Mouse (Mus musculus) hindbrain, postnatal 0 days (tissue): Measurements from ENCODE around the gene Lctl. TPM values are rescaled to one million over a fixed set of nuclear protein-coding genes. Genes with fewer than 3 reads are reported as not detected.
"Not testable (repeated sequence)": the region's sequence is repeated elsewhere in the genome, so short reads cannot be mapped to it uniquely, and the experiment has no call there.

Experiments used
- ATAC-seq: fragments of 200-750 bp; cut with Nextera tagmentation; 2 replicates; pipeline ENCODE4 v1.8.0; 2017; ENCODE audit warnings: mild to moderate bottlenecking, moderate TSS enrichment, moderate library complexity
- DNase-seq: peaks from one replicate; pipeline ENCODE4 v3.0.0-alpha.2; 2015; ENCODE audit warnings: low spot score
- H3K27ac ChIP-seq: fragments of 300-500 bp; sonication (generic); 2 replicates; pipeline ENCODE4 v1.5.1; 2014; ENCODE audit warnings: mild to moderate bottlenecking
- H3K27me3 ChIP-seq: fragments of 300-500 bp; sonication (generic); 2 replicates; pipeline ENCODE4 v1.6.1; 2014; ENCODE audit warnings: low read length, mixed read lengths; ENCODE audit not compliant: insufficient read depth
- H3K36me3 ChIP-seq: fragments of 300-500 bp; sonication (generic); 2 replicates; pipeline ENCODE4 v1.6.1; 2014; ENCODE audit warnings: low read length, mixed read lengths; ENCODE audit not compliant: insufficient read depth
- H3K4me1 ChIP-seq: fragments of 300-500 bp; sonication (generic); 2 replicates; pipeline ENCODE4 v1.6.1; 2014; ENCODE audit warnings: antibody characterized with exemption, low read length, mixed read lengths; ENCODE audit not compliant: insufficient read depth
- H3K4me2 ChIP-seq: fragments of 300-500 bp; sonication (generic); 2 replicates; pipeline ENCODE4 v1.6.1; 2014; ENCODE audit warnings: low read depth, mild to moderate bottlenecking, low read length, moderate library complexity, mixed read lengths
- H3K4me3 ChIP-seq: fragments of 300-500 bp; sonication (generic); 2 replicates; pipeline ENCODE4 v1.5.1; 2014; ENCODE audit warnings: low read length
- H3K9ac ChIP-seq: fragments of 300-500 bp; sonication (generic); replicated peaks from 2 replicates; pipeline ENCODE4 v1.6.1; 2014; ENCODE audit warnings: mild to moderate bottlenecking, low read length, moderate library complexity, mixed read lengths
- H3K9me3 ChIP-seq: fragments of 300-500 bp; sonication (generic); 2 replicates; pipeline ENCODE4 v1.6.1; 2016; ENCODE audit warnings: low read length, mixed read lengths
- CTCF ChIP-seq: IDR thresholded peaks from 2 replicates; pipeline ENCODE4 v1.5.1; 2016; ENCODE audit warnings: antibody characterized with exemption, control low read depth, low read depth
- WGBS: fragments of 180-500 bp; shearing (Covaris S2); extraction: QIAGEN DNeasy Blood & Tissue Kit; methylation state at CpG from one replicate; pipeline ENCODE4 v1.1.7; 2014; 5-methylcytosine and 5-hydroxymethylcytosine counted together
- polyA plus RNA-seq: library from polyadenylated mRNA; unstranded; fragments of >200 nt; fragmentation: Nextera tagmentation; extraction: Ambion mirVana; gene quantifications from 2 replicates; pipeline ENCODE4 v1.2.1, GENCODE M21; 2015
- total RNA-seq: library from RNA; depleted of rRNA; stranded (reverse); fragments of >200 nt; gene quantifications from 2 replicates; pipeline ENCODE4 v1.2.3, GENCODE M21; 2014

Lctl gene
- total and polyA plus RNA-seq, 2 experiments from 2014 or later = not detected

- no peak overlapping the region for H3K4me3 ChIP-seq
- no peak overlapping the region for H3K4me2 ChIP-seq
- no peak for TF ChIP-seq CTCF
- no peaks in the 10 kb centered on the region for H3K9me3 ChIP-seq
- H3K27ac ChIP-seq = no peak overlapping the region
- no peaks in the 10 kb centered on the region for H3K36me3 ChIP-seq
- 55% methylated on average over 3 of the region's 3 CpGs for WGBS
- no peaks in the 10 kb centered on the region for H3K4me1 ChIP-seq
- no peak overlapping the region for H3K9ac ChIP-seq
- ATAC-seq (no peak), DNase-seq (no peak)
- no peaks in the 10 kb centered on the region for H3K27me3 ChIP-seq
These were observed 8.4 kb downstream of the Lctl start for GRCm38 (mm10) chr9:64125307-64125706.

- Histone ChIP-seq H3K4me3 (no peak overlapping the region), H3K36me3 (no peaks in the 10 kb centered on the region), H3K4me1 (no peaks in the 10 kb centered on the region), H3K9me3 (no peaks in the 10 kb centered on the region), H3K27ac (no peak overlapping the region), H3K27me3 (no peaks in the 10 kb centered on the region), H3K4me2 (no peak overlapping the region), H3K9ac (no peak overlapping the region)
- no peak for TF ChIP-seq CTCF
- DNase-seq (no peak), ATAC-seq (no peak)
- 62% methylated on average over 12 of the region's 12 CpGs for WGBS
These were observed 9.2 kb downstream of the Lctl start for GRCm38 (mm10) chr9:64126121-64126520.

DNA sequence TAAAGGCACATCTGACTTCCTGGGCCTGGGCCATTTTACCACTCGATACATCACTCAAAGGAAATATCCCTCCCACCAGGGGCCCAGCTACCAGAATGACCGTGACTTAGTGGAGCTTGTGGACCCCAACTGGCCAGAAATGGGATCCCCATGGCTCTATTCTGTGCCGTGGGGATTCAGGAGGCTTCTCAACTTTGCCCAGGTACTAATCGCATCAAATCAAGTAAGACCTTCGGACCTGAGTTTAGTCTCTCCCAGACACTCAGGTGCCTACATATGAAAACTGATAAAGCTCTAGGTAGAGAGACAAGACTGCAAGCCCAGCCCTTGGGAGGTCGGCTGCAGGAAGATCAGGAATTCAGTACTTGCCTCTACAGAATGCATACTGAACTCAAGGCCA is 14.7 kb downstream of the Lctl start:
- DNase-seq (no peak), ATAC-seq (no peak)
- WGBS = 75% methylated on average over 6 of the region's 6 CpGs
- Histone ChIP-seq H3K4me1 (no peaks in the 10 kb centered on the region), H3K4me3 (no peak overlapping the region), H3K36me3 (no peaks in the 10 kb centered on the region), H3K9me3 (no peaks in the 10 kb centered on the region), H3K27ac (no peak overlapping the region), H3K4me2 (no peak overlapping the region), H3K9ac (no peak overlapping the region), H3K27me3 (no peaks in the 10 kb centered on the region)
- TF ChIP-seq CTCF = no peak

DNA sequence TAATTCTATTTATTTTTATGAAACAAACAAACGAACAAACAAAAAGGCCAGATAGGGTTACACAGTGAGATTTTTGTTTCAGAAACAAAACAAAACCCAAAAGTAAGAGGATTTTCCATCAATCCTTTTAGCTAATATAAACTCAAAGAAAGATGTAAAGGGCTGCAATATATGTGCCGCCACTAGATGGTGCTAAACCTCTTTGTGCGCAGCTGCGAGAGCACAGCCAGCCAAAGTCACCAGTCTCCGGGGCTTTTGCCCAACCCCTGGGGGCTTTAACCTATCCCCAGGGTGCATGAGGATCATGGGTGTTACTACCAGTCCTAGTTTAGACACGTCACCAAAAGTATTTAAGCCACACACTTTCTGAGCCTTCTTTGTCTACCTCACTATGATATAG is 21.9 kb downstream of the Lctl start:
- not testable (repeated sequence) for H3K9ac ChIP-seq, H3K4me3 ChIP-seq, H3K27me3 ChIP-seq, H3K4me1 ChIP-seq, H3K9me3 ChIP-seq, H3K27ac ChIP-seq, H3K4me2 ChIP-seq, H3K36me3 ChIP-seq, ATAC-seq
- TF ChIP-seq CTCF = peak; percentile 72
- WGBS = 4% methylated on average over 6 of the region's 6 CpGs
- DNase-seq = peak; percentile 61

- DNase-seq (no peak), ATAC-seq (no peak)
- Histone ChIP-seq H3K27me3 (no peaks in the 10 kb centered on the region), H3K9ac (no peak overlapping the region), H3K4me3 (no peak overlapping the region), H3K9me3 (no peaks in the 10 kb centered on the region), H3K27ac (no peak overlapping the region), H3K4me2 (no peak overlapping the region), H3K4me1 (no peaks in the 10 kb centered on the region), H3K36me3 (no peaks in the 10 kb centered on the region)
- WGBS = 93% methylated on average over 9 of the region's 9 CpGs
- no peak for TF ChIP-seq CTCF
These were observed 22.9 kb downstream of the Lctl start for GRCm38 (mm10) chr9:64139879-64140278.

DNA sequence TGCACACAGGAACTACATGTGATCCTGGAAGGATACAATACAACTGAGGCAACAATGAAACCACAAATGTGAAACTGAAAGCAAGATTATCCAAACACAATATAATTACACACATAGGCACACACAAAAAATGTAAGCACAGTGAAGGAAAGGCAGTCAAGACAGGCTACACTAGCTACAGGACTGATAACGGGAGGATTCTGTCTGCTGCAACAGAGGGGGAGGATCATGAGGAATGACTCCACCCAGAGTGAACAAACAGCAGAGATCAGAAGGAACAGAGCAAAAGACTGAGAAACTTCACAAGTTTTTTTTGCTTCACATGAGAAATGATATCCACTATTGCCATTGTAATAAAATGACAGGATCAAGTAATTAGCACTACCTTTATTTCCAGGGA is 39.7 kb downstream of the Lctl start:
- Histone ChIP-seq H3K9me3 (no peaks in the 10 kb centered on the region), H3K36me3 (no peaks in the 10 kb centered on the region), H3K4me2 (no peak overlapping the region), H3K27ac (no peak overlapping the region), H3K4me3 (no peak overlapping the region), H3K9ac (no peak overlapping the region), H3K4me1 (no peaks in the 10 kb centered on the region), H3K27me3 (no peaks in the 10 kb centered on the region)
- ATAC-seq (no peak), DNase-seq (no peak)
- 86% methylated on average over 1 of the region's 1 CpGs for WGBS
- no peak for TF ChIP-seq CTCF

GRCm38 (mm10) chr9:64160471-64160870 is 43.5 kb downstream of the Lctl start:
- 81% methylated on average over 5 of the region's 5 CpGs for WGBS
- no peaks in the 10 kb centered on the region for H3K9me3 ChIP-seq
- no peak overlapping the region for H3K9ac ChIP-seq
- H3K4me3 ChIP-seq = no peak overlapping the region
- H3K4me2 ChIP-seq = no peak overlapping the region
- no peaks in the 10 kb centered on the region for H3K4me1 ChIP-seq
- H3K27ac ChIP-seq = no peak overlapping the region
- DNase-seq (no peak), ATAC-seq (no peak)
- no peaks in the 10 kb centered on the region for H3K36me3 ChIP-seq
- no peak for TF ChIP-seq CTCF
- H3K27me3 ChIP-seq = no peaks in the 10 kb centered on the region

DNA sequence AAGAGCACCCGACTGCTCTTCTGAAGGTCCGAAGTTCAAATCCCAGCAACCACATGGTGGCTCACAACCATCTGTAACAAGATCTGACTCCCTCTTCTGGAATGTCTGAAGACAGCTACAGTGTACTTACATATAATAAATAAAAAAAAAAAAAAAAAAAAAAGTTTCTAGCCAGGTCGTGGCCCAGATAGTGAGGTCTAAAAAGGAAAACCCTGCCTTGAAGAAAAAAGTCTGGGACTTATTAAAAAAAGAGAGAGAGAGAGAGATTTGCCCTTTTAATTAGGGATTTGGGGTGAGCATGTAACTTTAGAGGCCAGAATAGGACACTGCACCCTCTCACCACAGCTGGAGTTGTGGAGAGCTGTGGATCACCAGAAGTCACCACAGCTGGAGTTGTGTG is 53.0 kb downstream of the Lctl start:
- WGBS = 87% methylated on average over 3 of the region's 3 CpGs
- not testable (repeated sequence) for H3K4me2 ChIP-seq, H3K9me3 ChIP-seq, H3K9ac ChIP-seq, H3K4me3 ChIP-seq, H3K4me1 ChIP-seq, ATAC-seq, H3K27me3 ChIP-seq, H3K36me3 ChIP-seq, DNase-seq, H3K27ac ChIP-seq
